Mouse (Mus musculus): Measurements from ENCODE around the gene Rps17. TPM values are rescaled to one million over a fixed set of nuclear protein-coding genes. Genes with fewer than 3 reads are reported as not detected.

Rps17 gene
- total RNA-seq (2021) = 100 to 1,000 TPM; 484 TPM
- long read RNA-seq, experiment 1, transcript Rps17-203 (4 exons, 660 nt) = minor isoform, 9 of 81 reads
- long read RNA-seq, experiment 1, transcript Rps17-201 (5 exons, 494 nt) = major isoform, 72 of 81 reads
- long read RNA-seq, experiment 1, partial matches to known transcripts = 0 of 81 reads
- long read RNA-seq, experiment 1, other reads (novel, unspliced or antisense) = 0 of 81 reads
- long read RNA-seq, experiment 2, transcript Rps17-201 (5 exons, 494 nt) = major isoform, 48 of 60 reads
- long read RNA-seq, experiment 2, transcript Rps17-203 (4 exons, 660 nt) = minor isoform, 10 of 60 reads
- long read RNA-seq, experiment 2, partial matches to known transcripts = 0 of 60 reads
- long read RNA-seq, experiment 2, other reads (novel, unspliced or antisense) = 2 of 60 reads

DNA sequence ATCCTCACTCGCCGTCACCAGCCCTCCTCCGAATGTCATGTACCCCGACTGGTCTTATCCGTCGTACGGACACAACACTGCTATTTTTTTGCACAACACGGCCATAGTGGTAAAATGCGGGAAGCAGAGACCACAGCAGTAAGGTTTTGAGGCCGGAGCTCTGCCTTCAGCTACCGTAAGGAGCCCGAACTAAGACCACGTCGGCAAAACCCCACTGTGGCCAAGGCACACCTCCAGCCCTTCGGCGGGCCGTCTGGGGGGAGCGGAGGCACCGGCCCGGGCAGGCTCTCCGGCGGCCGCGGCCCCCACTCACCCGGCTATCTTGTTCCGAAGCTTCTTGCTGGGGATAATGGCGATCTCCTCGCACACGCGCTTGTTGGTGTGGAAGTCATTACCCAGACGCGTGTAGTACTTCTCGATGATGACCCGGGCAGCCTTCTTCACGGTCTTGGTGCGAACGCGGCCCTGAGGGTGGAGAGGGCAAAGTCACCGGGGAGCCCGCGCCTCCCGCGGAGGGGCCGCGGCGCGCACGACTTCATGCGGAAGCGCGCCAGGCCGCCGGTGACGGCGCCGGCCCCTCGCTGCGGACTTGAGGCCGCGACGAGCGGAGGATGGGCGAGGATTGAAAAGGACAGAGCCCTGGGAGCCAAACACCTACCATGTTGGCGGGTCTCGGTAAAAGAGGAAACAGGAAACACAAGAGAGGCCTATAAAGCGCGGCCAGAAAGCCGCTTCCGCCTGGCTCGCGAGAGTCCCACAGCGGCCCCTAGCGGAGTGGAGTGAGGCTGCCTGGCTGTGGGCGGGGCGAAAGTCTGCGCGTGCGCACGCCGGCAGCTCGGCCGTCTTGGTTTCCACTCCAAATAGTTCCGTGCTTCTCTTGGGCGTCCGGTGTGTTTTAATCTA, at the start of gene Rps17:
Gene Rps17, minus strand, starts transcription at position 711 of the 903 bp plus-strand sequence.
- intact Hi-C loops (cut with DNase I) = loop anchor here (5.0 kb wide), 1 partner anchor 137 kb away; no protein-coding TSS in a partner anchor
- peak; percentile 97 to 99 for DNase-seq (ENCODE audit: low spot score in 2 of 2)

DNA sequence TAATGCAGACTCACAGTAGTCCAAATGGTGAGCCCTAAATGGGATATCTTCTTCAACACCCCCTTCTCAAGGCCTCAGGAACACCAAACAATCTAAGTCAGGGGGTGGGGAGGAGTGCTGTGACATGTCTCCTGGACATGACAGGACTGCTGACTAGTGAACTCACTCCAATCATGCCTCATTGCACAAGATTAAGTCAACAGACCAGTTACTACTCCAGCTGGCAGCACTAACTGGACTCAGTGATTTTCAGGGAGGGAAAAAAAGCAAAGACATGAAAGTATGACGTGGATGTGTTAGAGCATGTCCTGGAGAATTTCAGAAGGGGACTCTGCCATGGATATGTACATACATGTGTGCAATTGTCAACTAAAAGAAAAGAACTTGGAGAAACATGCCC, 34.3 kb upstream of the Rps17 start:
- intact Hi-C loops (cut with DNase I) = no loop called here
- no peak for DNase-seq (ENCODE audit: low spot score in 2 of 2)

DNA sequence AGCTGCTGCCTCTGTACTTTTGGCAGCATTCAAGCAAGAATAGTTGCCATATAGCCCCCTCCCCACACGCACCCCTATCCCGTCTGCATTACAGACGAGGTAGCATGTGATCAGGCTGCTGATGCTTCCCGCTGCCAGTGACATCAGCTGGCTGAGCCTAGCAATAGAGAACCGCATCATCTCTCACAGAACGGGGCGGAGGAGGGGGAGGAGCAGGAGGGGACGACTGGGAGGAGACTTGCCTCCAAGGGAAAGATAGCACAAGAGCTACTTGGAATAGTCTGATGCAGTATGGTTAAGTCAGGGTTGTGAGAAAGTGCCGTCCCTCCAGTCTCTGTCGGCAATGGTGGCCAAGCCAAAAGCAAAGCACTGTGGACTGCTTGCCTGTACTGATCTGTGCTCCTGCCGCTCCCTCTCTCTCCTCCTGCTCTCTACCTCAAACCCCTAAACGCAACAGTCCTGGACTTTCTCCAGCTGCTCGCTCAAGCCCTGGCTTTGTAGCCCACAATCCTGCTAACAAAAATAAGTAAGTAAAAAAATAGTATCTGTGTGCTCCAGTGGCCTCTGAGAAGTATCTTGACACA, 27.4 kb upstream of the Rps17 start:
- intact Hi-C loops (cut with DNase I) = no loop called here
- DNase-seq (ENCODE audit: low spot score in 2 of 2) = peak; percentile 73 to 80

DNA sequence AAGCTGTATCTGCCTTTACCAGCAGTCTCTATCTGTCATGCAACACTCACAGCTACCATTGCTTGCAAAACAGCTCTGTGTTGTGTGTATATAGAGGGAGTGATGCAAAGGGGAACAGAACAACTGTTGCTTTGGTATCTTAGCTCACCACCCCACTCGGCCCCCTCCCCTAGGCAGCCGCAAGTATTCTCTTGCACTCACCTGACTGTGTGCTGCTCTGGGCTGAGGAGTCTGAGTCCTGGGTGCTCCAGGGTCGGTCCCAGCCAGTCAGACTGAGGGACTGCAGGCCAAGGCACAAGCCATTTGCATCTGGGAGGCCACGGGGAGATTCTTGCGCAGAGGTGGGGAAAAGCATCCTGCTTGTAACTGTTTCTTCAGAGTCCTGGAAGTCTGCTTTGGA, 26.8 kb upstream of the Rps17 start:
- no peak for DNase-seq (ENCODE audit: low spot score in 2 of 2)
- intact Hi-C loops (cut with DNase I) = no loop called here

DNA sequence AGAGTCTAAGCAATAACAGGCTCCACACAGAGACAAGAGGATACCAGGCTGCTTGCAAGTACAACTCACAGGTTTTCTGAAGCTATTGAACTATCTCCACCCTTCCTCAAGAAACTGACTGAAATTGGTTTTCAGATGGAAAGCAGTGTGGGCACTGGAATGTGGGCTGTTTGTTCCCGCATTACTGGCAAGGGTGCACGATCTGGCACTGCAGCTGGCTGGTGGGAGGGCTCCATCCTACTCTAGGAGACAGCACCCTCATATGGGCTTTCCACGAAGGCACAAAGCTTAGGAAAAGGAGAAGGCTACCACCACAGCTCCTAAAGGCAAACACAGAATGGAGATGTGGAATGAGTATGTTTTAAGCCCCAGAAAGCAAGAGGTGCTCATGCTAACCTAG, 24.7 kb upstream of the Rps17 start:
- intact Hi-C loops (cut with DNase I) = no loop called here
- DNase-seq (ENCODE audit: low spot score in 2 of 2) = peak; percentile 58 to 70

DNA sequence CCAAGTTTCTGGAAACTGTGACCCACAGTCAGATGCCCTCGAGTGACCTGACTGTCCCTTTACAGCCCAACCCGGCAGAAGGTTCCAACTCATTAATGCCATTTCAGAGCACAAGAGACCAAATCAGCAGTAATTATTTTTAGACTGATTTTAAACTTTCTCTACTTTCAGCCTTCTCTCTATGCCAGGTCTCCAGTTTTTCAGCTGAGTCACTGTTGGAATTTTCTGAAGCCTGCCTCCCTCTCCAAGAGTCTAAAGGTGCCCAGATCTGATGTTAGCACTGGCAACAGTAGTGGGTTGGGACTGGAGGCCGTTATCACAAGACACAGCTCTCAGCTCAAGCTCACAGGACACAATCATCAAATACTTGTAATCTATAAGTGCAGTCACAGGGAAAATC, 22.9 kb upstream of the Rps17 start:
- DNase-seq (ENCODE audit: low spot score in 2 of 2) = no peak
- intact Hi-C loops (cut with DNase I) = no loop called here

- intact Hi-C loops (cut with DNase I) = no loop called here
- no peak for DNase-seq (ENCODE audit: low spot score in 2 of 2)
Measured at GRCm38 (mm10) chr7:81356975-81357374, 11.9 kb upstream of the Rps17 start.

DNA sequence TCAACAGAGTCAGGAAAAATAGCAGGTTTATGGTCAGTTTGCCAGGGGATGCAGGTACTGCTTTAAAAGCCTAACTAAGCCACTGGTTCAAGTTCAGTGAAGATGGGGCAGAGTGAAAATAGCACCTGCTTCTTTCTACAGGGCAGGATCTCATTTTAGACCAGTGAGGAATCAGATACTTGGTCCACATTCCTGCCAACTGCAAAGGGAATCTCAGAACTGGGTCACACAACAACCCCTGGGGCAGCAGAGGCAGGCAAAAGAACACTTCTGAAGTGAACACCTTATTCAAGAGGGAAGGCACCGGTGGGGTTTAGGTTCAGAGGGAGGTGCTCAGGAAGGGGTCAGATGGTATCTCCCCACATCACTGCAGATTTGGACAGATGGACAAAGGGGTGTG, 11.3 kb upstream of the Rps17 start:
- DNase-seq (ENCODE audit: low spot score in 2 of 2) = no peak
- intact Hi-C loops (cut with DNase I) = no loop called here

GRCm38 (mm10) chr7:81355746-81356145, 10.7 kb upstream of the Rps17 start:
- no peak for DNase-seq (ENCODE audit: low spot score in 2 of 2)
- intact Hi-C loops (cut with DNase I) = no loop called here

DNA sequence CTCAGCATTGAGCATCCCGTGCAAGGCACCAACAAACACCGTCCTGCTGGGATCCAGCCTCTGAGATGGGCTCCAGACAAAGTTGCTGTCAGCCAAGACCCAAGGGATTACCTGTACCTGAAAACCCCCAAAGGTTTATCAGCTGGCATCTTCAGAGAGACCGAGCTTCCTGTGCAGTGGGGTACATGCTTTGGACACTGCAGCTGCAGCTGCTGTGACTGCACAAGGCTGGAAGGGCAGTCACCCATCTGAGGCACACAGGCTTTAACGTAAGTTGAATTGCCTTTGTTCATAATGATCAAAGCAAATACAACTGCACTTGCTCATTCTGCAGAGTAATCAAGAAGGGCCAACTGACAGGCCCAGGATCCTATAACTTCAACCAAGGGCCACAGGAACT, 6.8 kb upstream of the Rps17 start:
- intact Hi-C loops (cut with DNase I) = no loop called here
- no peak for DNase-seq (ENCODE audit: low spot score in 2 of 2)

GRCm38 (mm10) chr7:81348206-81348605, 3.2 kb upstream of the Rps17 start:
- intact Hi-C loops (cut with DNase I) = no loop called here
- DNase-seq (ENCODE audit: low spot score in 2 of 2) = no peak

- intact Hi-C loops (cut with DNase I) = no loop called here
- no peak for DNase-seq (ENCODE audit: low spot score in 2 of 2)
Measured at GRCm38 (mm10) chr7:81345447-81346170, 555 bp upstream of the Rps17 start.

DNA sequence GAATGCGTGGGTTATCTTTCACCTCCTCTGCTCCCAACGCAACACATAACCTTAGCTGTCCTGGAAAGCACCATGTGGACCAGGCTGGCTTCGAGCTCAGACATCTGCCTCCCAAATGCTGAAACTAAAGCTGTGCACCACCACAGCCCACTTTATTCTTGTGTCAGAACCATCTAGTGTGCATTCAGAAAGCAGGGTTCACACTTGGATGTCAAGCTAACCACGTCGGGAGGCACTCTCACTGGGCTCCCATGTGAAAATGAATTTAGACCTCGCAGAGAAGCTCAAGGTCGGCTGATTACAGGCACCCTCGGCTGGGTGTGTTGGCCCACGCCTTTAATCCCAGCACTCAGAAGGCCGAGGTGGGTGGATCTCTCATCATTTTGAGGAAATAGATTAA, 1.2 kb downstream of the Rps17 start:
- intact Hi-C loops (cut with DNase I) = loop anchor here (5.0 kb wide), 1 partner anchor 137 kb away; no protein-coding TSS in a partner anchor
- no peak for DNase-seq (ENCODE audit: low spot score in 2 of 2)

DNA sequence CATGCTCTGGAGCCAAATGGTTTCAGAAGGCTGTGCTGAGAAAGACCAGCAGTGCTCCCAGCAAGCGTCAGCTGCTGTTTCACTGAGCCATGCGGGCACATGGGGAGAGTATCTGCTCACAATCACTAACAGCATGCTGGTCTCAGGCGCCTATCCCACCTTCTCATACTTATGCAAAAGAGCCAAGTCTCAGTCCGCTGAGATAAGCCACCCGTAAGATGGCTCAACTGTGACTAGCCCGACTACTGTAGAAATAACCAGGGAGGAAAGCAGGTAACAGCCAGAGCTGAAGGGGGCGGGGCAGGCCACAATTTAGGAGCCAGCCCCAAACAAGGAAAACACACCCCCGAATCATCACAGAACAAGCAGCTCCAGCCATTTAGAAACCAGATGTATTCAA, 1.7 kb downstream of the Rps17 start:
- DNase-seq (ENCODE audit: low spot score in 2 of 2) = no peak
- intact Hi-C loops (cut with DNase I) = loop anchor here (5.0 kb wide), 1 partner anchor 136 kb away; no protein-coding TSS in a partner anchor

DNA sequence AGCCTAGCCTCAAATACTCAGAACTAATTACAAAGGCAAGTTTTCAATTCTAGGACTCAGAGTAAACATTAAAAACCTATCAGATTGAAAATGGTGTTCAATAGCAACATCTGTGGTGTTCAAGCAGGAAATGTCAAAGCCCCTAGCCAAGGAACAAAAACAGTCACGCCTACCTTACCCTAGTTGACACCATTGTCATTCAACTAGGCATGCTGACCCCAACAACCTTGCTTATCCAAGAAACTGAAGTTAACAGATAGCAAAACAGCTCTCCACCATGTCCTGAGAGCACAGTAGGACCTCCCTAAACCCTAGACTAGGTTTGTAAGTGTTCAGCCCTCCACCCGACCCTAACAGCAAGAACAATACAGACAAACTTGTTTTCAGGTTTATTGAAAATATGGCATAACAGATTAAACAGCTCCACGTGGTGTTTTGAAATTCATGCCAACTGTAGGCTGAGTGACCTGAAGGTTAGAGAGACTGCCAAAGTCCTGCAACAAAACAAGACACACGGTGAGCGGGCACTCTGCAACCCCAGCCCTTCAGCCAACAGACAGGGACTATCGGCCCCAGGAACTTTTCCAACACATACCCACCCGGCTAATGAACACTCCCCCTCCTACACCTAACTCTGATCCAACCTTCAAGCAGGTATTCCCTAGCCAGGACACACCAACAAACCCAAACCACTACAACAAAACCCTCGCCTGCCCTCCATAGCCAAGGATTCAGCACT, 2.5 kb downstream of the Rps17 start:
- intact Hi-C loops (cut with DNase I) = loop anchor here (5.0 kb wide), 1 partner anchor 135 kb away; no protein-coding TSS in a partner anchor
- no peak for DNase-seq (ENCODE audit: low spot score in 2 of 2)

DNA sequence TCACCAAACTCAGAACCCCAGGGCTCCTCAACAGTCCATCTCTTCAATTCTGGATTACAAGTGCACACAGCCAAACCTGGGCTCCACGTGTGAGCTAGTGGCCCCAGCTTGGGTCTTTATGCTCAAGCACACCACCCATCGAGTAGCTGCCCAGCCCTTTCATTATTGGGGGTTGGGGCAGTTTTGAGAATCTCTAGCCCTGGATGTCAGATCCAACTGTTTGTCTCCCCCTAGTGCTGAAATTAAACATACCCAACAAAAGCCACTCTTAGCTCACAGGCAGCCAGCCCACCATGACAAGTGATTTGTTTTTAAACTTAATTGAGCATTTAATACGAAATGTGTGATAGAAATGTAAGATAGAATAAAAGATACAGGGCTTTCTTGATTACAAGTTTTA, 3.5 kb downstream of the Rps17 start:
- intact Hi-C loops (cut with DNase I) = loop anchor here (5.0 kb wide), 1 partner anchor 134 kb away; no protein-coding TSS in a partner anchor
- peak in 1 of 2 experiments; percentile 59 for DNase-seq (ENCODE audit: low spot score in 2 of 2)

- intact Hi-C loops (cut with DNase I) = loop anchor here (2.0 to 5.0 kb wide), 2 partner anchors 132 to 177 kb away; no protein-coding TSS in a partner anchor
- DNase-seq (ENCODE audit: low spot score in 2 of 2) = peak; percentile 58 to 83
Measured at GRCm38 (mm10) chr7:81339783-81340182, 5.3 kb downstream of the Rps17 start.

- no peak for DNase-seq (ENCODE audit: low spot score in 2 of 2)
- intact Hi-C loops (cut with DNase I) = loop anchor here (2.0 kb wide), 1 partner anchor 176 kb away; no protein-coding TSS in a partner anchor
Measured at GRCm38 (mm10) chr7:81338522-81338873, 6.6 kb downstream of the Rps17 start.

Measured in left cerebral cortex, postnatal 14 days (tissue).